20 mouse cellular contexts compared by ENCODE assay signal in genomic region chr7:45974512-45974911, GRCm38 (mm10). TPM values are rescaled to one million over a fixed set of nuclear protein-coding genes. Genes with fewer than 3 reads are reported as not detected.
DNase-seq lines count a peak whose midpoint lies in the region; ATAC-seq and TF ChIP-seq lines count a peak whose summit lies in the region.
"Had no signal": no experiment of that assay in that cellular context is flagged by ENCODE, and none has a peak within 500 bp of the region (broad histone marks: within the 10 kb centered on the region; RNA-seq: fewer than 3 reads in every experiment).

No protein-coding gene starts in this region.

- WGBS in hindbrain, postnatal 0 days: 72% methylated on average over 6 of the region's 6 CpGs
- 77% methylated on average over 6 of the region's 6 CpGs for WGBS in hindbrain, embryonic 12.5 days
- 66% methylated on average over 6 of the region's 6 CpGs for WGBS in lung, embryonic 14.5 days
- WGBS in forebrain, embryonic 14.5 days: 72% methylated on average over 6 of the region's 6 CpGs

- no peaks in the 10 kb centered on the region for H3K36me3 ChIP-seq in hindbrain, postnatal 0 days (ENCODE audit: insufficient read depth, low read length)
- H3K36me3 ChIP-seq in hindbrain, embryonic 12.5 days: no peaks in the 10 kb centered on the region
- H3K36me3 ChIP-seq in lung, embryonic 14.5 days (ENCODE audit: insufficient read depth): no peaks in the 10 kb centered on the region
- no peaks in the 10 kb centered on the region for H3K36me3 ChIP-seq in forebrain, embryonic 14.5 days (ENCODE audit: control insufficient read depth, insufficient read depth, low read length)
- H3K36me3 ChIP-seq: limb, embryonic 13.5 days; midbrain, embryonic 10.5 days; neural tube, embryonic 12.5 days had no signal

- H3K9ac ChIP-seq in hindbrain, postnatal 0 days (replicated peaks; ENCODE audit: low read length): no peak overlapping the region
- H3K9ac ChIP-seq in hindbrain, embryonic 12.5 days: no peak overlapping the region
- H3K9ac ChIP-seq in lung, embryonic 14.5 days: no peak overlapping the region
- no peak overlapping the region for H3K9ac ChIP-seq in forebrain, embryonic 14.5 days (ENCODE audit: low read length)
- H3K9ac ChIP-seq: limb, embryonic 13.5 days; liver, embryonic 14.5 days; neural tube, embryonic 12.5 days had no signal

- ATAC-seq in hindbrain, postnatal 0 days: no peak
- ATAC-seq in hindbrain, embryonic 12.5 days (ENCODE audit: low FRiP score): no peak
- no peak for ATAC-seq in lung, embryonic 14.5 days (ENCODE audit: insufficient read depth)
- no peak for ATAC-seq in forebrain, embryonic 14.5 days
- ATAC-seq: forebrain, embryonic 16.5 days; inflammation-experienced regulatory T-cells, adult 6 months had no signal

- no peaks in the 10 kb centered on the region for H3K4me1 ChIP-seq in hindbrain, postnatal 0 days (ENCODE audit: insufficient read depth, low read length)
- no peaks in the 10 kb centered on the region for H3K4me1 ChIP-seq in hindbrain, embryonic 12.5 days
- no peaks in the 10 kb centered on the region for H3K4me1 ChIP-seq in lung, embryonic 14.5 days (ENCODE audit: insufficient read depth)
- H3K4me1 ChIP-seq in forebrain, embryonic 14.5 days (ENCODE audit: control insufficient read depth, insufficient read depth, low read length): no peaks in the 10 kb centered on the region
- H3K4me1 ChIP-seq: limb, embryonic 13.5 days; midbrain, embryonic 10.5 days; neural tube, embryonic 12.5 days had no signal

- no peak overlapping the region for H3K4me3 ChIP-seq in hindbrain, postnatal 0 days (ENCODE audit: low read length)
- no peak overlapping the region for H3K4me3 ChIP-seq in hindbrain, embryonic 12.5 days
- no peak overlapping the region for H3K4me3 ChIP-seq in lung, embryonic 14.5 days (ENCODE audit: low read depth, low read length)
- no peak overlapping the region for H3K4me3 ChIP-seq in forebrain, embryonic 14.5 days (ENCODE audit: low read depth, low read length)
- H3K4me3 ChIP-seq: limb, embryonic 13.5 days; midbrain, embryonic 10.5 days; neural tube, embryonic 12.5 days had no signal

- no peak overlapping the region for H3K4me2 ChIP-seq in hindbrain, postnatal 0 days (ENCODE audit: low read depth, low read length)
- H3K4me2 ChIP-seq in hindbrain, embryonic 12.5 days (replicated peaks): no peak overlapping the region
- no peak overlapping the region for H3K4me2 ChIP-seq in lung, embryonic 14.5 days
- H3K4me2 ChIP-seq in forebrain, embryonic 14.5 days (ENCODE audit: low read length): no peak overlapping the region
- H3K4me2 ChIP-seq: limb, embryonic 13.5 days; neural tube, embryonic 12.5 days had no signal

- no peaks in the 10 kb centered on the region for H3K9me3 ChIP-seq in hindbrain, postnatal 0 days (ENCODE audit: low read length)
- H3K9me3 ChIP-seq in hindbrain, embryonic 12.5 days (replicated peaks): no peaks in the 10 kb centered on the region
- H3K9me3 ChIP-seq in lung, embryonic 14.5 days (ENCODE audit: low read depth, low read length): no peaks in the 10 kb centered on the region
- no peaks in the 10 kb centered on the region for H3K9me3 ChIP-seq in forebrain, embryonic 14.5 days (replicated peaks; ENCODE audit: control insufficient read depth, low read length)
- H3K9me3 ChIP-seq: limb, embryonic 13.5 days; midbrain, embryonic 10.5 days; neural tube, embryonic 12.5 days had no signal

- H3K27ac ChIP-seq in hindbrain, postnatal 0 days: no peak overlapping the region
- H3K27ac ChIP-seq in hindbrain, embryonic 12.5 days: no peak overlapping the region
- H3K27ac ChIP-seq in lung, embryonic 14.5 days (ENCODE audit: low read depth): no peak overlapping the region
- H3K27ac ChIP-seq in forebrain, embryonic 14.5 days (ENCODE audit: low read depth, low read length): no peak overlapping the region
- H3K27ac ChIP-seq: limb, embryonic 13.5 days; liver, embryonic 14.5 days; midbrain, embryonic 10.5 days; neural tube, embryonic 12.5 days had no signal

- H3K27me3 ChIP-seq in hindbrain, postnatal 0 days (ENCODE audit: insufficient read depth, low read length): no peaks in the 10 kb centered on the region
- H3K27me3 ChIP-seq in hindbrain, embryonic 12.5 days: no peaks in the 10 kb centered on the region
- H3K27me3 ChIP-seq in lung, embryonic 14.5 days (ENCODE audit: insufficient read depth, low read length): no peaks in the 10 kb centered on the region
- H3K27me3 ChIP-seq in forebrain, embryonic 14.5 days (replicated peaks; ENCODE audit: control insufficient read depth, insufficient read depth, low read length): no peaks in the 10 kb centered on the region
- H3K27me3 ChIP-seq: limb, embryonic 13.5 days; neural tube, embryonic 12.5 days had no signal

- DNase-seq in hindbrain, postnatal 0 days (ENCODE audit: low spot score): no peak
- peak; percentile 24 for DNase-seq in lung, embryonic 14.5 days
- no peak for DNase-seq in lung, postnatal 25 days (ENCODE audit: low spot score)
- DNase-seq in 416B (ENCODE audit: low read depth) (peak; percentile 13), NIH3T3 (ENCODE audit: low read depth) (peak; percentile 31)
- DNase-seq in layer of hippocampus, adult 18-20 months (ENCODE audit: low spot score in 2 of 2): no peak
- DNase-seq in forebrain, embryonic 14.5 days (ENCODE audit: low spot score): no peak
- DNase-seq: adrenal gland, adult 8-10 months; B cell, adult 2 months; cerebellum, postnatal 10 days; embryo, embryonic 11 days; gastrocnemius, postnatal 25 days had no signal

- peak; percentile 15; the same call in 1 of the 2 replicates for TF ChIP-seq CTCF in hindbrain, postnatal 0 days (IDR thresholded peaks at IDR 0.05; ENCODE audit: low read depth)
- TF ChIP-seq CTCF in lung, embryonic 14.5 days (IDR thresholded peaks at IDR 0.05; ENCODE audit: low read depth): no peak

RNA-seq across cellular contexts. Expression of gene Ccdc114, which starts 50.6 kb away (rescaled TPM):
- total RNA-seq in hindbrain, postnatal 0 days (2014; rRNA removed): 6.8 and 7.5 TPM in 2 replicates
- polyA plus RNA-seq in hindbrain, postnatal 0 days (2015; fragmentation: Nextera tagmentation; extraction: Ambion mirVana): 7.8 and 10.6 TPM in 2 replicates
- 5.5 and 6.8 TPM in 2 replicates for polyA plus RNA-seq in hindbrain, embryonic 12.5 days (2016; fragmentation: Nextera tagmentation; extraction: Ambion mirVana)
- polyA plus RNA-seq in lung, embryonic 14.5 days (2014; fragmentation: Nextera tagmentation; extraction: Ambion mirVana): 2.9 and 4.4 TPM in 2 replicates
- 1 to 10 TPM; 4.1 to 4.2 TPM for total RNA-seq in layer of hippocampus, adult 18-20 months (2021)
- polyA plus RNA-seq in forebrain, embryonic 14.5 days (2014; fragmentation: Nextera tagmentation; extraction: Ambion mirVana): 2.6 and 2.7 TPM in 2 replicates

RNA-seq across cellular contexts. Expression of gene Emp3, which starts 53.3 kb away (rescaled TPM):
- total RNA-seq in hindbrain, postnatal 0 days (2014; rRNA removed): 4.9 and 15.3 TPM in 2 replicates
- 33.4 and 45.2 TPM in 2 replicates for polyA plus RNA-seq in hindbrain, postnatal 0 days (2015; fragmentation: Nextera tagmentation; extraction: Ambion mirVana)
- 42.6 and 55.0 TPM in 2 replicates for polyA plus RNA-seq in hindbrain, embryonic 12.5 days (2016; fragmentation: Nextera tagmentation; extraction: Ambion mirVana)
- 164 and 174 TPM in 2 replicates for polyA plus RNA-seq in lung, embryonic 14.5 days (2014; fragmentation: Nextera tagmentation; extraction: Ambion mirVana)
- total RNA-seq in layer of hippocampus, adult 18-20 months (2021): 1 to 10 TPM; 2.1 to 2.3 TPM
- 27.9 and 32.8 TPM in 2 replicates for polyA plus RNA-seq in forebrain, embryonic 14.5 days (2014; fragmentation: Nextera tagmentation; extraction: Ambion mirVana)

RNA-seq across cellular contexts. Expression of gene Abcc6, which starts 55.6 kb away (rescaled TPM):
- 0.58 and 1.2 TPM in 2 replicates for total RNA-seq in hindbrain, postnatal 0 days (2014; rRNA removed)
- polyA plus RNA-seq in hindbrain, postnatal 0 days (2015; fragmentation: Nextera tagmentation; extraction: Ambion mirVana): 0.55 and 0.64 TPM in 2 replicates
- polyA plus RNA-seq in hindbrain, embryonic 12.5 days (2016; fragmentation: Nextera tagmentation; extraction: Ambion mirVana): 0.19 and 0.38 TPM in 2 replicates
- 0.31 and 0.78 TPM in 2 replicates for polyA plus RNA-seq in lung, embryonic 14.5 days (2014; fragmentation: Nextera tagmentation; extraction: Ambion mirVana)
- 1 to 10 TPM; 1.2 to 1.7 TPM for total RNA-seq in layer of hippocampus, adult 18-20 months (2021)
- 0.30 and 0.33 TPM in 2 replicates for polyA plus RNA-seq in forebrain, embryonic 14.5 days (2014; fragmentation: Nextera tagmentation; extraction: Ambion mirVana)
- total RNA-seq: gastrocnemius, postnatal 25 days; heart, adult 8-10 months had no signal
- polyA plus RNA-seq: inflammation-experienced regulatory T-cells, adult 6 months had no signal

RNA-seq across cellular contexts. Expression of gene Nomo1, which starts 59.0 kb away (rescaled TPM):
- 53.6 and 61.5 TPM in 2 replicates for total RNA-seq in hindbrain, postnatal 0 days (2014; rRNA removed)
- polyA plus RNA-seq in hindbrain, postnatal 0 days (2015; fragmentation: Nextera tagmentation; extraction: Ambion mirVana): 36.9 and 37.9 TPM in 2 replicates
- 35.3 and 35.8 TPM in 2 replicates for polyA plus RNA-seq in hindbrain, embryonic 12.5 days (2016; fragmentation: Nextera tagmentation; extraction: Ambion mirVana)
- 26.1 and 26.4 TPM in 2 replicates for polyA plus RNA-seq in lung, embryonic 14.5 days (2014; fragmentation: Nextera tagmentation; extraction: Ambion mirVana)
- 100 to 1,000 TPM in 1 of 2 experiments, 10 to 100 TPM in 1; 99.7 to 107 TPM for total RNA-seq in layer of hippocampus, adult 18-20 months (2021)
- polyA plus RNA-seq in forebrain, embryonic 14.5 days (2014; fragmentation: Nextera tagmentation; extraction: Ambion mirVana): 19.6 and 25.9 TPM in 2 replicates

Comparison
In these comparisons a context has a peak if more than half of its experiments do, and no peak if none do; other contexts are left out.
1. DNase-seq: peak in lung, embryonic 14.5 days (single experiment), 416B (single experiment) and NIH3T3 (single experiment); none in hindbrain, postnatal 0 days (single experiment), lung, postnatal 25 days (single experiment), layer of hippocampus, adult 18-20 months (0 of 2) and forebrain, embryonic 14.5 days (single experiment).